Mouse (Mus musculus) ES-Bruce4 (cell line): Measurements from ENCODE around the gene Ankrd54. TPM values are rescaled to one million over a fixed set of nuclear protein-coding genes. Genes with fewer than 3 reads are reported as not detected.

Source experiments
- H3K27ac ChIP-seq: 2 replicates; pipeline ENCODE4 v1.5.1; 2012; ENCODE audit warnings: low read length, inconsistent platforms; ENCODE audit not compliant: insufficient read depth
- H3K27me3 ChIP-seq: 2 replicates; pipeline ENCODE4 v1.6.1; 2012; ENCODE audit warnings: mild to moderate bottlenecking, low read length, inconsistent platforms; ENCODE audit not compliant: control insufficient read depth, poor library complexity, insufficient read depth, severe bottlenecking
- H3K36me3 ChIP-seq: 2 replicates; pipeline ENCODE4 v1.6.1; 2012; ENCODE audit warnings: inconsistent platforms, mild to moderate bottlenecking, low read length, moderate library complexity; ENCODE audit not compliant: control insufficient read depth, poor library complexity, insufficient read depth, severe bottlenecking
- H3K4me1 ChIP-seq: one replicate; pipeline ENCODE4 v1.8.1; 2011; ENCODE audit warnings: low read length; ENCODE audit not compliant: control insufficient read depth, insufficient read depth
- H3K4me3 ChIP-seq: 2 replicates; pipeline ENCODE4 v1.5.1; 2011; ENCODE audit warnings: low read depth, mild to moderate bottlenecking, low read length
- H3K9ac ChIP-seq: 2 replicates; pipeline ENCODE4 v1.6.1; 2012; ENCODE audit warnings: low read depth, mild to moderate bottlenecking, inconsistent platforms; ENCODE audit not compliant: poor library complexity, severe bottlenecking
- H3K9me3 ChIP-seq: replicated peaks from 2 replicates; pipeline ENCODE4 v1.6.1; 2012; ENCODE audit warnings: mild to moderate bottlenecking, low read length, inconsistent platforms; ENCODE audit not compliant: control insufficient read depth, poor library complexity, insufficient read depth, severe bottlenecking
- CTCF ChIP-seq: IDR thresholded peaks from one replicate; pipeline ENCODE4 v1.8.1; 2011; ENCODE audit warnings: low read depth, low read length
- EP300 ChIP-seq: IDR thresholded peaks from 2 replicates; pipeline ENCODE4 v1.6.1; 2011; ENCODE audit warnings: low read depth, low read length; ENCODE audit not compliant: insufficient read depth
- POLR2A ChIP-seq: IDR thresholded peaks from one replicate; pipeline ENCODE4 v1.8.1; 2011; ENCODE audit warnings: low read length; ENCODE audit not compliant: insufficient read depth
- polyA plus RNA-seq: library from polyadenylated mRNA; stranded (reverse); fragments of >200 nt; gene quantifications from 2 replicates; pipeline ENCODE4 v1.2.4, GENCODE M21; 2011; ENCODE audit warnings: low read depth; ENCODE audit not compliant: missing spikeins, insufficient read depth, insufficient read length

The Ankrd54 gene
- polyA plus RNA-seq, 1 experiment, result 18.2 TPM

DNA sequence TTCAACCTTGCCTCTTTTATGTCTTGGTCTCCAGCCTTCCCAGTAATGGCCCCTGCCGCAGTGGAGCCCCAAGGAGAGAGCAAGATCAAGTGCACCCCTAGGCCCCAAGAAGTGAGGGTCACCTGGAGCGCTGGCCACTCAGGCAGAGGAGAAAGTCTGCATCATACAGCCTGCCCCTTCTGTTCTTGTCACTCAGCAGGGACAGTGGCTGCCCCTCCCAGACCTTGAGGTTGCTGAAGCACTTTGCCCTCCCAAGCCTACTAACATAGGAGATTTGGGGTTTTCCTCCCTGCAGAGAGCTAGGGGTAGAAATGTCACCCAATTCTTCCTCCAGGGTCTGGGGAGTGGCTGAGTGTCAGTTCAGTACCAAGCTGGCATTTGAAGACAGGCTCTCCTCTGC, 10.3 kb downstream of the Ankrd54 start:
- Histone ChIP-seq H3K27ac (peak overlapping the region; percentile 66), H3K27me3 (no peaks in the 10 kb centered on the region), H3K9me3 (no peaks in the 10 kb centered on the region), H3K4me1 (peaks cover 5% of the 10 kb centered on the region), H3K4me3 (no peak overlapping the region), H3K9ac (no peak overlapping the region), H3K36me3 (peaks cover 14% of the 10 kb centered on the region)
- TF ChIP-seq EP300, result no peak
- TF ChIP-seq POLR2A, result no peak

- peak overlapping the region; percentile 9; the same call in 1 of the 2 replicates for H3K9ac ChIP-seq
- no peaks in the 10 kb centered on the region for H3K27me3 ChIP-seq
- H3K4me1 ChIP-seq, result peaks cover 5% of the 10 kb centered on the region
- no peak for TF ChIP-seq CTCF
- TF ChIP-seq EP300, result no peak
- no peak for TF ChIP-seq POLR2A
- no peaks in the 10 kb centered on the region for H3K9me3 ChIP-seq
- H3K4me3 ChIP-seq, result no peak overlapping the region
- H3K27ac ChIP-seq, result peak overlapping the region; percentile 66
- H3K36me3 ChIP-seq, result peaks cover 14% of the 10 kb centered on the region
Observed at GRCm38 (mm10) chr15:79051461-79052360, 11.0 kb downstream of the Ankrd54 start.

DNA sequence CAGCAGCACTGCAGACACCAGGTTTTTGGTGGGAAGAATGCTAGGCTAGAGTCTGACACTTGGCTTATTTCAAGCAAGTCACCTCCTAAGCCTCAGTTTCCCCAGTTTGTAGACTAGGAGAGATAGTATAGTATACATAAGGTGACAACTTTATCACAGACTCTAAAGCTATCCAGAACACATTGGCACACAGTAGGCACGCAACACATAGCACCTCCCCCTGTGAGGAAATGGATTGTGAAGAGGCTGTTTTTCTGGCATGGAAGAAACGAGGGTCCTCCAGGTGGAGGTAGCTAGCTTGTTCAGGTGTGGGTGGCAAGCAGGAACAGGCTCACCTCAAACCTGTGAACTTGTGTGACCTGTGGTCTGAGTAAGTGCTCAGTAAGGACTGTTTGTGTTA, 11.7 kb downstream of the Ankrd54 start:
- Histone ChIP-seq H3K9me3 (no peaks in the 10 kb centered on the region), H3K27me3 (no peaks in the 10 kb centered on the region), H3K4me1 (peaks cover 5% of the 10 kb centered on the region), H3K4me3 (no peak overlapping the region), H3K36me3 (peaks cover 9% of the 10 kb centered on the region), H3K27ac (peak overlapping the region; percentile 66), H3K9ac (peak overlapping the region; percentile 9; the same call in 1 of the 2 replicates)
- TF ChIP-seq EP300, result no peak
- no peak for TF ChIP-seq CTCF
- TF ChIP-seq POLR2A, result no peak

DNA sequence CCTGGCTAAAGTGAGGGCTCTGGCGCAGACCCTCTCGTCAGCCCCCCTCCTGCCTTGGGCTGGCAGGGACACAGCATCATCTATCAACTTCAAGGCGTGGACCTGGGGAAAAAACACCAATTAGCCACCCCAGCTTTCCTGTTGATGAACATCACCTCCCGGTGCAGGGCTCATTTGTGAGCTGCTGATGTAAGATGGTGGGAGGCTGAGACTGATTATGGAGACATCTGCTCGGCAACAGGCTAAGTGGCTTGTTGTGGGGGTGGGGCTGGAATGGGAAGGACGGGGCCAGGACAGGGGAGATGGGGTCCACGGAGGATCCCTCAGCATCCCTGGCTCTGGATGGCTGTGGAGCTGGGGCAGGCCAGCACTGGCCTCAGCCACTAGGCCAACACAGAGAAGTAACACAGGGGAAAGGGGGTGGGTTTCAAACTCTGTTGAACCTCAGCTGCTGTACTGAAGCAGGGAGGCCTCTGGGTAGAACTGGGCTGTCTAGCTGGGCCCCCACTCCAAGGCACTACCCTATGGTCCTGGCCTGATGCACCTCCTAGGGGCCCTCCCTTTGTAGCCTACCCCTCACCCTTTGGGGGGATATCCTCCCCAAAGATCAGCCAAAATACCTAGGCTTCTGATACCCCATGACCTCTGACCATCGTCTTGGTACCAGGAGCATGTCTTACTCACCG, 12.4 kb downstream of the Ankrd54 start:
- H3K27ac ChIP-seq, result no peak overlapping the region
- H3K27me3 ChIP-seq, result no peaks in the 10 kb centered on the region
- H3K9me3 ChIP-seq, result no peaks in the 10 kb centered on the region
- no peak overlapping the region for H3K4me3 ChIP-seq
- no peak for TF ChIP-seq POLR2A
- no peak for TF ChIP-seq EP300
- no peak for TF ChIP-seq CTCF
- H3K4me1 ChIP-seq, result peaks cover 5% of the 10 kb centered on the region
- H3K9ac ChIP-seq, result no peak overlapping the region
- peaks cover 8% of the 10 kb centered on the region for H3K36me3 ChIP-seq

DNA sequence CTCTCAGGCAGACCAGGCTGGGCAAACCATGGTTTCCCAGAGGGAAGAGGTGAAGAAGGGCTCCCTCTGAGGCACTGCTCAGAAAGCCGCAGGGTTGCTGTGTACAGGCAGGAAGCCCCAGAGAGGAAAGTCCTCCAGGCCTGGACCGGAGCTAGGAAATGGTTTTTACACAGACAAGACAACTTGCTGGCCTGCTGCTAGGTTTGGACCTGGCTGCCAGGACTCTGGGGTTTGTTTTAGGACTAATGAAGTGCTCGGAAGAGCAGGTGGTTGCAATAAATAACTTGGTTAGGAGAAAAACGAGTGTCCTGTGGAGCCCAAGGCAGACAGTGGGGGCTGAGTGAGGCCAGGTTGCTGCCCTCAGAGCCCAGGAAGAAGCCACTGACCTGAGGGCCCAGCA, 14.5 kb downstream of the Ankrd54 start:
- no peak overlapping the region for H3K27ac ChIP-seq
- peaks cover 5% of the 10 kb centered on the region for H3K4me1 ChIP-seq
- no peaks in the 10 kb centered on the region for H3K36me3 ChIP-seq
- no peaks in the 10 kb centered on the region for H3K27me3 ChIP-seq
- H3K4me3 ChIP-seq, result no peak overlapping the region
- TF ChIP-seq EP300, result no peak
- TF ChIP-seq POLR2A, result no peak
- TF ChIP-seq CTCF, result no peak
- no peak overlapping the region for H3K9ac ChIP-seq
- H3K9me3 ChIP-seq, result no peaks in the 10 kb centered on the region

DNA sequence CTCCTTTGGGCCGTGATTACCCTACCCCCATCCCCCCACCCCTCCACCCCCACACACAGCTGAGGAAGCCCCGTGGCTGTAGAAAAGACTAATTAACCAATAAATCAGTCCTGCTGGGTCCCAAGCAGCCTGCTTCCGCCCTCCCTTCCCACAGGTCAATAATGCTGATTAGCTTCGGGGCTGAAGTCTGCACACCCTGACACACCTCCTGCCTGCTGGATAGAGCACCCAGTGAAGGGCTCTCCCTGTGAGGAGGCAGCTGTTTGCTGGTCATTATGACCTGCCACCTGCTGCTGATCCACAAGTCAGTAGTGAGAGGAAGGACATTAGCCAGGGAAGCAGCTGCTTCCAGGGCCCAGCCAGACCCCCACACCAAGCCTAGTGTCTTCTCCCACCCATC, 17.9 kb downstream of the Ankrd54 start:
- Histone ChIP-seq H3K27ac (no peak overlapping the region), H3K9ac (no peak overlapping the region), H3K9me3 (no peaks in the 10 kb centered on the region), H3K27me3 (no peaks in the 10 kb centered on the region), H3K4me1 (peaks cover 2% of the 10 kb centered on the region), H3K4me3 (no peak overlapping the region), H3K36me3 (no peaks in the 10 kb centered on the region)
- TF ChIP-seq CTCF, result no peak
- TF ChIP-seq EP300, result no peak
- TF ChIP-seq POLR2A, result no peak
